Mouse (Mus musculus): ENCODE data around the gene Fbxo4.

The Fbxo4 gene

DNA sequence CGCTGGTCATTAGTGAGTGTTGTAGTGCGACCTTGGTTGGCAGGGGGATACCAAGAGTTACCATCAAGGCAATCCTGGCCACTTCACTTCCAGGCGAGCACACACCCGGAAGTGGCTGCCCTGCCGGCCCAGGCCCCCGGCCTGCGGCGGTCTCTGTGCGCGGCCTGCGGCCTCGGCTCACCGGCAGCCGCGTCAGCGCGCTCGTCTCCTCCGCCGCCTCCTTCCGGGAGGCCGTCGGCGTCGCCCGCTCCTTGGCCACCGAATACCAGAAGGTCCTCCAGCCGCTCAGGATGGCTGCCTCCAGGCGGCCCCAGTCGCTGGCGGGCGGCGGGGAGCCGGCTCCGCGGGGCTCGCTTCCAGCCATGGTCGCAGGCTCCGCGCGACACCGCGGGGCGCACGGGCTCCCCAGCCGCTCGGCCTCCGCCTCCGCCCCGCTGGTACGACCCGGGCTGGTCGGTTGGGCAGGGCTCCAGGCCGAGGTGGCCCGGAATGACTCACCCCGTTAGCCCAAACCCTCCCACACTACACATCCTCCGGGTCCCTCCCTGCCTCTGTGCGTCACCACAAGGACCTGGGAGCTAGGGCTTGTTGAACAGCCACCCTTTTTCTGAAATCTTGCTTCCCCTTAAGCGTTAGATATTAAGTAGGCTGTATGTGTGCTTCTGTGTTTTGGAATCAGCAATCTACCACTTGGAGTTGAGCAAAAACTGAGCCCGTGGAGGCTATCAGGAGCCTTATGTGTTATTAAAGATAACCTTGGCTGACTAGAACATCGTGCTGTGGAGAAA, at the start of gene Fbxo4:
Gene Fbxo4, minus strand, starts transcription at position 513 of the 788 bp plus-strand sequence.
- DNase-seq (ENCODE audit: low read depth in 2 of 2, low spot score in 2 of 2) = peak; percentile 63 to 66

DNA sequence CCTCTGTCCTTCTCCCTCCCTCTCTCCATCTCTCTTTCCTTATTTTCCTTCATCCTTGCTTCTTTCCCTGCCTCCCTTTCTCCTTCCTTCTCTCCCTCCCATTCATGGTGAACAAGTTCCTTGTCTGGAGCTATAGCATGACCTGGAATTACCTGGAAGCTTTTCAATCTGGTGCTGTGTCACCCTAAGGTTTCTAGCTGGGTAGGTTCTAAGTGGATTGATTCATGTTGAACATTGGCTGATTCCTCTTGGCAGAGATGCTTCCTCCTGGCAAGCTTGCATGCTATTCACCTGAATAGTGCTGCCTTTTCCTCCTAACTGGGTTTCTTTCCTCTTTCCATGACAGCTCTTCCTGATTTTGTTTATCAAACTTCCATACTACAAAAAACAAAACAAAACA, 49.6 kb upstream of the Fbxo4 start:
- DNase-seq (ENCODE audit: low read depth in 2 of 2, low spot score in 2 of 2) = no peak

DNA sequence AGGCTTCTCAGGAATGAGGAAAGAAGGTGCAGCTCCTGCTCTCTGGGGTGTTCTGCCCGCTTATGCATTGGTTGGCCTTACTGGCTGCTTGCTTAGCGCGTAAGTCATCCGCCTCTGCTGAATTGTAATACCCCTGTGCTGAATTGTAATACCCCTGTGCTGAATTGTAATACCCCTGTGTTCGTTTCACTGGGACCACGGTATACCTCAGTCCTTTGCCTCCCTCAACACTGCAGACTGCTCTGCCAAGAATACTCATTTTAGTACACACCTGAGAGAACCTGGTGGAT, 49.0 kb upstream of the Fbxo4 start:
- DNase-seq (ENCODE audit: low read depth in 2 of 2, low spot score in 2 of 2) = no peak

DNA sequence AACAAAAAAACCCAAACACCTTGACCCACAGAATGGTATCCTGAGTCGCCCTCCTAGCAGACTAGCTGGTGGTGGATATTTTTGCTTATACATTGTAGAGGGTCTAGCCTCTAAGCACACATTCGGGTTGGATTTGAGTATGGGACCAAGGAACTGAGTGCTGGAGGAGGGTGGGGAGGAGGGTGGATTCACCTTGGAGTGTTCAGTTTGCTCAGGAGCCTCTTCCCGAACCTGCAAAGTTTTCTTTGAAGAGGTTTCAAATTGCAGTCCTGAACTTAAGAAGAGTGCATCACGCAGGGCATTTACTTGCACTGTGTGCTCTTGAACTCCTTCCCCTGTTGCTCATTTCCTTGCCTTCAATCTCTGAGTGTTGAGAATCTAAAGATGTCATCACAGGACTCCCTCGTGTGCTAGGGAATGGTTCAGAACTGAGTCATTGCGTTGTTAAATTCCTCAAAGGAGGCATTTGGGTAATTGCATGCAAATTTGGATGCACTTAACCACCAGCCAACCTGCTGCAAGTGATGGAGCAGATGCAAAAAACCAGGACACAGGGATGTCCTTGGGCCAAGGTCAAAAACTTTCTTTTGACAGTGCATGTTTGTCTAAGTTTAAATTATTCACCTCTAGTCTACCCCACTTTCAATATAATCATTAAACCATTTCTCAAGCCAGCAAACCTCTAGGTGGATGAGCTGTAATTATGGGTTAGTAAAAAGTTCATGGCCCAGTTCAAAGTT, 48.5 kb upstream of the Fbxo4 start:
- no peak for DNase-seq (ENCODE audit: low read depth in 2 of 2, low spot score in 2 of 2)

DNA sequence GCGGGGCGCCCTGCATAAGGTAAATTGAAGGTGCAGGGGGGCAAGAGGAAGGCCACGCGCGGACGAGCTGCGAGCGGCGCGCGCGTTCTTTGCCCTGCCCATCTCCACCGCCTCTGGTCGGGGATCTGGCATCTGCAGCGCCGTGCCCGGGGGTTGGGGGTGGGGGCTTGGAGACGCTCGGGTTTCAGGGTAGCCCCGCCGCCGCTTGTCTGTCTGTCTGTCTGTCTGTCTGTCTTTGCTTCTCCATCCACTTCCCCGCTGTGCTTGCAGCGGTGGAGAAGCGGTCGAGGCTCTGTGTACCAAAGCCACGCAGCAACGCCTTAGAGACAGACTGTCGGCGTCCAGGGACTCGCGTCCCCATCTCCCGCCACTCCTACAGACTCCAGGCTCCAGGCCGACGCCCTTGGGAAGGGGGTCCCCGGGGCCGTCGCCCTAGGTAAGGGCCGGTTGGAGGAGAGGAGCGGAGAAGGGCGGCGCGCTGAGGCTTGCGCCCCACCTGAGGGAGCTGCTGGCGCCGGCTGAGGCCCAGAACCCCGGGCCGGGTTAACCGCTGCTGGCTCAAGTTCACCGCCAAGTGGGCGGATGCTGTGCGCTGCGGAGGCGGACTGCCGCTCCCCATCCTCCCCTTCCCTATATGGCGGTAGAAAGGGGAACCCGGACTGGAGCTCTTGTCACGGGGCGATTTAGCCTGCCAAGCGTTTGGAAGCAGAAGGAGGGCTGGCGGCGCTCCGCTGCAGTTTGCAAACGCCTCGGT, 47.6 kb upstream of the Fbxo4 start:
- DNase-seq (ENCODE audit: low read depth in 2 of 2, low spot score in 2 of 2) = peak; percentile 52 to 58

DNA sequence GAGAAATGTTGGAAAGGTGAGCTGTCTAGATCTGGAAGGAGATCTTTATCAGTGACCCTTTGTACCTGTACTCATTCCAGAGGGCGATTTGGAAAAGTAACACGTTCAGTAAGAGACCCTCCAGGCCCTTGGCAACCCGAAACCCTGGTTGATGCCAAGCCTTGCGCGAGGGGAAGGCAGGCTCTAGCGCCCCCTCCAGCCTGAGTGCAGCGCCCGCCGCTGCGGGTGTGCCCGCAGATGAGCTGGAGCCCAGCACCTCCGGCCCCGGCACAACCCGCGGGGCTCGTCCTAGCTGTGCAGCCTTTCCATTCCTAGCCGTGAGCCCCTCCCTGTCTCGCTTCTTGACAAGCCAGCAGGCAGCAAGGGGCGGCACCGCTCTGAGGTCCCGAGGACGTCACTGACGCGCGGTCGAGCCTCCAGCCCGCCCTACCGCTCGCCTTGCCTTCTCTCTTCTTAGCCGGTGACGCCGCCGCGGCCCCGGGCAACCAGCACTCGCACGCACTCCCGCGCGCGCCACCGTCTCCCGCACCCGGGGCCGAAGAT, 46.9 kb upstream of the Fbxo4 start, which contains the start of gene Oxct1:
Gene Oxct1, plus strand, starts transcription at position 153 of the 543 bp plus-strand sequence.
- DNase-seq (ENCODE audit: low read depth in 2 of 2, low spot score in 2 of 2) = peak; percentile 79 to 80

DNA sequence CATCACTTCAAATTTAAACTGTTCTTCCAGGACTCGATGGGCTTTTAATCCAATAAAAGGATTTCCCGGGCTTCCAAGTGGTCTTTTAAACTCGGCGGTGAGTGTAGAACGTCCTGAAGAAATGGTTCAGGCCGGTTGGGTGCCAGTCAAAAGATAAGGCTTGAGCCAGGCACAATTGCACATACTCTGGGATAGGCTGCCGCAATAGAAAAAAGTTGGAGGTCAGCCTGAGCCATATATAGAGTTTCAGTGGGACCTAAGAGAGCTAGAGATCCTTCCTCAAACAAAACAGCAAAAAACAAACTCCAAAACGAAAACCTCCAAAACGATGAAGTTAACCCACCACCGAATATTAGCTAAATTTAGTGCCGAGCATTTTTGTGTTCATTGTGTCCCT, 46.1 kb upstream of the Fbxo4 start:
- no peak for DNase-seq (ENCODE audit: low read depth in 2 of 2, low spot score in 2 of 2)

DNA sequence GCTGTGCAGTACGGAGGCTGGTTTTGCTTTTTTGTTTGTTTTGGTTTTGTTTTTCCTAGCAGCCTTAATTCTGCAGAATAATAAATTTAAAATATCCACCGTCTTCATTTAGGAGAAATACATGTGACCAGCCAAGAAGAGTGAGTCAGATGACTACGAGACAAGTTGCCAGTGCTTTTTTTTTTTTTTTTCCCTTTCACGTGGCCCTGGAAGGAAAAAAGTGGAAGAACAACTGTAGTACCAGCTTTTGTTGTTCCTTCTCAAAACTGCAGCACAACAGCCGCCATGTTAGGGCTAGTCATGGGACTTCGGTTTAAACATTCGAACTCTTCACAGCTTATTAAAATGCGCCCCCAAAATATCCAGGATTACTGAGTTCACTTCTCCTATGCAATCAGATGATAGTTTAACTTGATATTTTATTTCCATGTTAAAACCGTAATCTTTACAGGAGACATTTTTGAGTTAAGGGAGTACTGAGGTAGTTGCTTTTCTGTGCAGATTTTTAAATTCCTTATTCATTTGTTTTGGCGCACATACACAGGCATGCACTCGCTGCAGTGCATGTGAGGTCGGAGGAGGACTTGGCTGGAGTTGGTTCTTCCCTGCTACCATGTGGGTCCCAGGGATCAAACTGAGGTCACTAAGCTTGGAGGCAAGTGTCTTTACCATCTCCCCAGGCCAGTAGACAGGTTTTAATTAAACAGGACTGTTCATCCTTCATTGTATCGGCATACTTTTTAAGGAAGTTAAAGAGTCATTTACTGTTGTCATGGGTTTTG, 45.5 kb upstream of the Fbxo4 start:
- no peak for DNase-seq (ENCODE audit: low read depth in 2 of 2, low spot score in 2 of 2)

DNA sequence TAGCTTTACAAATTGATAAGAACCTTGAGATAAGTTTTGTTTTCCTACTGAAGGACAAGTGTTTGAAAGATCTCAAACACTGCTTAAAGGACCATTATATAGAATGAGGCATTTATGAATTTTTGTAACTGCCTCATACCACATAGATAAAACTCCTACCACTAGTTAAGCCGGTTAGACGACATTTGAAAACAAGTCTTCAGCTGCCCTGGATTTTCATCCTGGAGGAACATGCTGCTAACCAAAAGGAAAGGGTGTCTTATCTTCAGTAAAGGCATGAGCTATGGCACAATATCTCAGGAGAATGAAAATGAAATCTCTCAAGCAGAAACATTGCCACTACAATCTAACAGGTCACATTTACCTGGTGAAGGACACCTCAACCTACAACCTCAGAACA, 44.4 kb upstream of the Fbxo4 start:
- no peak for DNase-seq (ENCODE audit: low read depth in 2 of 2, low spot score in 2 of 2)

DNA sequence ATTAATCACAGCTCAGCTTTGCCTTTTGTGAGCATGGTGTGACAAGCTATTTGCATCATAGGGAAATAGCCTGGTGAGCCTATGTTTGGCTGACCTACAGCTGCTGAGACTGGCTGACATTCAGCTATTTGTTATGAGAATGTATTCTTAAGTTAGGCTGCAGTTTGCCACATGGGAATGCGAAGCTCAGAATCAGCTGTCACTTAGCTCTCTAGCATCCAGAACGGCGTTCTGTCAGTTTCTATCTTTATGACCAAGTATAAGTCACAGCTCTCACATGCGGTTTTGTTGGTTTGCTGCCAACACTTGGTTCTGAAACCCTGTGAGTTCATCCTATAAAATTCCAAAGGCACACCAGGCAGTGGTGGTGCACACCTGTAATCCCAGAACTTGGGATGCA, 41.3 kb upstream of the Fbxo4 start:
- no peak for DNase-seq (ENCODE audit: low read depth in 2 of 2, low spot score in 2 of 2)

DNA sequence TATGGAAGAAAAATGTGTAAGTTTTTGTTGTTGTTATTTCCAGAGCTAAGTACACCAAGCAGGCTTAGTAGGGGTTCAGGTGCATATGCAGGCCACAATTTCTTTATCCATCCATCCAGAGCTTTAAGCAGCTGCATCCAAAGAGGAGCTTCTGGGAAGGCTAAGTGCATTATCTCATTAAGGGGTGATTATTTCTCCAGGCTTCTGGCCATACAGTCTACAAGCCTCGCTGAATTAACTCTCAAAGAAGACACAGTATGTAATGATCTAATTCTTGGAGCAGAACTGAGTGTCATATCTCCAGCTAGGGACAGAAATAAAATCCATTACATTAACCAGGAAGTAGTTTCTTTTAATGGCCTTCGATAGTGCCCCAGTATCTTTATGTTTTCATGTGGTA, 34.5 kb upstream of the Fbxo4 start:
- DNase-seq (ENCODE audit: low read depth in 2 of 2, low spot score in 2 of 2) = no peak

DNA sequence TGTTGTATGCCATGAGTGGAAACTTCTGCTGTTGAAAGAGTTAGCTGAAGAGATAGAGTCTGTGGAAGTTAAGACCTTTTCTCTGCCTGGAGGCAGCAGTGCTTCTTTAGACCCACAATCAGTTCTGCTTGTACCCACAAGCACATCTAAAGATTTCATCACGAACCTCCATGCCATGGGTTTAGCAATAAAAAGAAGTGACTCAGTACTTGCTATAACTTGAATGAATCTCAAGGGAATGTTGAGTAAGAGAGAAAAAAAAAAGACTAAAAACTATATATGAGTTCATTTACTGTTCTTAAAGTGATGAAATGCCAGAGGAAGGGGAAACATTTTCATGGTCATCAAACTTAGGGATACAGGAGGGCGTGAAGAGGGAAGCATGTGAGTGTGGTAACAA, 21.2 kb upstream of the Fbxo4 start:
- DNase-seq (ENCODE audit: low read depth in 2 of 2, low spot score in 2 of 2) = no peak

DNA sequence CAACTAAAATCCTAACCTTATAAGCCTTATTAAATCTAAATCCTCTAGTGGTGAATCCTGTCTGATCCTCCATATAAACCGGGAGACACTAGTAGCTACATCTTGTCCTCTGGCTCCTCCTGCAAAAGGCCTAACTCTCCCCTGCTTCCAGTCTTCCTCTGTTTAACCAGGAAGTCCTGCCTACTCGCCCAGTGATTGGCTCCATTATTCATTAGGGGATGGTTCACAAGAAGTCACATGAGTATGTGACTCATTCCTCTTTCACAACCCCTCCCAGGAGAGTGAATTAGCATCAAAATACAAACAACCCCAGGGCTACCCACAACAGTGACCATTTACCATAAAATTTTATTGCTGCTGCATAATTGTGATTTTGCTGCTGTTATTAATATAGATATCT, 19.8 kb upstream of the Fbxo4 start:
- no peak for DNase-seq (ENCODE audit: low read depth in 2 of 2, low spot score in 2 of 2)

DNA sequence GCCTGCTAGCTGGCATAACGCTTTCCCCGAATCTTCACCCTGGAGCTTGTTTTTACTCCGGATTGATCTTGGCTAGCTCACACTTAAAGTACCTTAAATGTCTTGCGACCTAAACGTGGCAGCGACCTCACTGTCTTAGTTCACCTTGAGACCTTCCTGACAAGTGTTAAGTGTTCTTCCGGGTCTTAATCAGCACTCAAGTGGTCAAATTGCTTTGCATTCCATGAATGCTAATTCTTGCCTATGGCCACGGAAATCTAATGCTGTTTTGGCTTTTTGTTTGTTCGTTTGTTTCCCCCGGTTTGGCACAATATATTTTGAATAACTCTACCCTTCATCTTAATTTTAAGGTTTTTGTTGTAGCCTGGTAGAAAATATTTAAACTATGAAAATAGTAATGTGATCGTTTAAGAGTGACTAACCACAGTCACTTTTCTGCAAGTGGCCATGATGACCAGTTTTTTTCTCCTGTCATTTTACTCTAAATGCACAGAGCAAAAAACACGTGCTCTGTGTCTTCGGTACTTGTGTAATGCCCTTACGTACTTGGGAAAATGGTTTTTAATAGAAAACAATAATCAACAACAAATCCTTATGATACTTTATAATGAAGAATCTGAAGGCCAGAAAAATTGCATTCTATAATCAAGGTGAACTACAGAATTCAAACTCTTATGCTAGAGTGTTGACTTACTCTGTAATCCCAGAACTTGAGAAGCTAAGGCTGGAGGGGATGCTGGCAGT, 17.1 kb upstream of the Fbxo4 start:
- DNase-seq (ENCODE audit: low read depth in 2 of 2, low spot score in 2 of 2) = no peak

DNA sequence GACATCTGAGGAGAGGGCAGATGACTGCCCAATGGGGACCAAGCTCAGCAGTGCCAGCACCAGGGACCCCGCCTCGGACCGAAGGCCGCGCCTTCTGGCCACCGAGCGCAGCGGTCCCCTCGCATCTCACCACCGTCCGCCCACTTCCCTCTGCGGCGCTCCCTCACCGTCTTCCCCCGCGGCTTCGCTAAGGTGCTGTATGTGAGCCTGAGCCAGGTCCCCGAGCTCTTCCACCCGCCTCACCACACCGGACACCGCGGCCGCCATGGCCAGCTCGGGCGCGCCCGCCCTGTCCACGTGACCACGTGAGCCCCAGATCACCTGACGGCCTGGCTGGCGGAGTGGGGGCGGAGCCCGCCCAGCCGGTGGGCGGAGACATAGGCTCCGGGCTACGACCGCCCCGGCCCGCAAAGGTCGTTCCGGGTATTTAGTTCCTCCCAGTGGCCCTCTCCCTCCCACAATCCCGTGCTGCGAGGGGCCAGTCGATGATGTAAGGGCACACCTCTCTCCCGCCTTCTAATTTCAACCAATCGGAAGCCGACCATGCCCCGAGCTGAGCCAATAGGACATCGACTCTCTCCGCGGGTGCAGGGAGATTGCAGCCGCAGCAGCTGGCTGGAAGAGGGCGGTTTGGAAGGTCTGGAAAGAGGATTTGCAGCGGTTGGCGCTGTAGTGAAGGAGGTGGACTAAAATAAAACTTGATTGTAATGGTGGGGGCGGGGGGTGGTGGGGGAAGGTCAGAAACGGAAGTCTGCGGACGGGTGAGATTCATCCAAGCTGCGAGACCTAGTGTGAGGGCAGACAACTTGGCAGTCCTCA, 16.3 kb upstream of the Fbxo4 start, which contains the start of gene AW549877:
Gene AW549877, minus strand, starts transcription at position 297 of the 819 bp plus-strand sequence.
- DNase-seq (ENCODE audit: low read depth in 2 of 2, low spot score in 2 of 2) = peak; percentile 96 to 99

DNA sequence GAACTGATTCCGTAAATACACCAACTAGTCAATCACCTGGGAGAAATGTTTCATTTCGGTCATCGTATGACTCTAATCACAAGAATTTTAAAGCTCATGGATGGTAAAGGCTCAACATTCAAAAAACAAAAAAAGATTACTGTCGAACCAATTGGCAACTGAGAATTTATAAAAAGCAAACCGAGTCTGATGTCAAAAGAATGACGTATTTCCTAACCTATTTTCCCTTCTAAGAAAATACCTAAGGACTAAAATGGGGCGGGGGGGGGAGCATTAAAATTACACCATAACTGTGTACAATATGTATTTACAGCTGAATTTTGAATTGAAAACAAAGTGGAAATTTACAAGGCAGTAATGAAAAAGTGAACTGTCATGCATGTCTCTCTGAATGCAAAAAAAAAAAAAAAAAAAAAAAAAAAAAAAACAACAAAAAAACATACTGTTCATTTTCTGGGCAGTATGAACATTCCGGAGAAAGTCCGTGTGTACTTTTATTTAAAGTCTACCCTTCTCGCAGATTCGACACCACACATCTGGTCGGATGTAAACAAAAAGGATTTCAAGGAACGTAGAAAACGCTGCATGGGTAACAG, 15.6 kb upstream of the Fbxo4 start:
- peak in 1 of 2 experiments; percentile 1 for DNase-seq (ENCODE audit: low read depth in 2 of 2, low spot score in 2 of 2)

DNA sequence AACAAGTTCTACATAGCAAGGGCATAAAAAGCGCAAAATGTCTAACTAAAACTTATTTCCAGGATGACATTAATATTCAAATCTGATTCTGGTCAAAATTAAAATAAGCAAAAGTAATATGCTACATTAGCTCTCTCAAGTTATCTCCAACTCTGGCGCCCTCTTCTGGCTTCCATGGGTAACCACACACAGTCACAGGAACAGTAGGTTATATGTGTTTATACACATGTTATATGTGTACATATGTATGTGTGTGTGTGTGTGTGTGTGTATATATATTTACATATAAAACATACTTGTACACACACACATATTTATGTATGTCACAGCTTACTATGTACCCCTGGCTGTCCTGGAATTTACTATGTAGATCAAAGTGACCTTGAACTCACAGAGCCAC, 8.6 kb upstream of the Fbxo4 start:
- peak; percentile 18 to 40 for DNase-seq (ENCODE audit: low read depth in 2 of 2, low spot score in 2 of 2)

DNA sequence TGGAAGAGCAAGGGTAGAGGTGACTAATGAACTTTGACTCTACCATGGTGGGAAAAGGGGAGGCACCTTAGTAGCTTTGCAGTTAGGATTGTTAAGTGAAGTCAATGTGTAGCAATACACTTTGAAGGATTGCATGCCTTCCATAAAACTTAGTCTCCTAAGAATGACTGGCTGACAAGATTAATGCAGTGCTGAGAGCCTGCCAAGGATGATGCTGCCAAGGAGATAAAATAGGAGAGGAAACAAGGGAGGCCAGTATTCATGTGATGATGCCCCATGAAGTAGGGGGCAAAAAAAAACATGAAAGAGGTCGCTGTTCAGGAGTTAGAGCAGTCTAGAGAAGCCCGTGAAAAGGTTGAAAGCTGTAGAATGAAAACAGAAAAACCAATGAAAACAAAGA, 5.5 kb upstream of the Fbxo4 start:
- no peak for DNase-seq (ENCODE audit: low read depth in 2 of 2, low spot score in 2 of 2)

DNA sequence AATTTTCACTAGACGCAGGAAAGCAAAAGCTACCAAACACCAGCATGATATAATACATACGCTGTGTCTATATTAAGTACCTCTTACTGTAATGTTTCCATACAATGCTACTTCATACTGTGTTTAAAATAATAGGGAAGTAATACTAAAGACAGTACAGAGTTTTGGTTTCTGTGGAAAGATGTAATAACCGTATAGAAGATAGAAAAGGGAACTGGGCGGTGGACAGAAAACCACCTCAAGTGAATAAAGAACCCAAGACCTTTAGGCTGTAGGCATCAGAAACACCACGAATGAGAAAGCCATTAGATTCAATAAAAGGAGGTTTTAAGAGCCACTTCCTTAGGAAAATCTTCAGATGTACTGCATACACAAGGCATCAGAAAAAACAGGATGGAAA, 3.4 kb upstream of the Fbxo4 start:
- no peak for DNase-seq (ENCODE audit: low read depth in 2 of 2, low spot score in 2 of 2)
